Mouse (Mus musculus) thymus, postnatal 25 days (tissue): ENCODE results near the gene Fbrs.
A peak's percentile ranks its signal among the peaks of the same experiment; 100 is the strongest.
"Not testable (repeated sequence)": the region's sequence is repeated elsewhere in the genome, so short reads cannot be mapped to it uniquely, and the experiment has no call there.

Experiments used
- DNase-seq: peaks from one replicate; pipeline ENCODE4 v3.0.0; 2022

The Fbrs gene

DNA sequence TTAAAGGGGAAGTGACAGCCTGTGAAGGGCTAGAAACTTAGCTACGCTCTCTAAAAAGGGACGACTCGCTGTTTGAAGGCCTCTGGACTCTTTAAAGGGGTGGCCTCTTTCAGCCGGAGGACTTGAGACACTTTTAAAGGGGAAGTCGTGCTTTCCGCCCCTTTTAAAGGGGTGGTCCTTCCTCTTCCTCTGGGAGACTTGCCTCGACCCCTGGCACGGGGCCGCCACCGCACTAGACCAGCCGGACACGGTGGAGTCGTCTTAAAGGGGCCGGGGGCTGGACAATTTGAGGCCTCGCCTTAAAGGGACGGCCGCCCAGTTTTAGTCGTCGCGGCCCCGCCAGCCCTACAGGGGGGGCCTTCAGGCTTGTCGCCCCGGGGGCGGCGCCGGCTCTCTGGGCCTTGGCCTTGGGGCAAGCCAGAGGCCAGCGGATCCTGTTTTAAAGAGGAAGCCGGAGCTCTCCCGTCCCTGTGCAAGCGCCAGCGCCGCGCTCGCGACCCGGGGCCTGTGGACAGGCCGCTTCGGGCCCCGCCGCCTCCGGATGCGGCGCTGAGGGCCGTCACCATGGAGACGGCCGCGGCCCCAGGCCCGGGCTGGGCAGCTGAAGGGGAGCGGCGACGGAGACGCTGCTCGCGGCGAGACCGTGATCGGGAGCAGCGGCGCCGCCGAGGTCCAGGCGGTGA lies at the start of gene Fbrs:
Gene Fbrs, plus strand, starts transcription at position 565 of the 683 bp plus-strand sequence.
- no peak for DNase-seq

DNA sequence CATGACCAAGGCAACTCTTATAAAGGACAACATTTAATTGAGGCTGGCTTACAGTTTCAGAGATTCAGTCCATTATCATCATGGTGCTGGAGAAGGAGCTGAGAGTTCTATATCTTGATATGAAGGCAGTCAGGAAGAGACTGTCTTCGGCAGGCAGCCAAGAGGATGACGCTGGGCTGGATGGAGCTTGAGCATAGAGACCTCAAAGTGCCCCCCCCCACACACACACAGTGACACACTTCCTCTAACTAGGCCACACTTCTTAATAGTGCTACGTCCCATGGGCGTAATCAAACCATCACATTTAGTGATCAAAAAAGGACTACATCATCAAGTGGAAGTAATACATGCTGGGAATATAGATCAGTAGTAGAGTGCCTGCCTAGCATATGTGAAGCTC lies 43.8 kb upstream of the Fbrs start:
- DNase-seq = no peak

DNA sequence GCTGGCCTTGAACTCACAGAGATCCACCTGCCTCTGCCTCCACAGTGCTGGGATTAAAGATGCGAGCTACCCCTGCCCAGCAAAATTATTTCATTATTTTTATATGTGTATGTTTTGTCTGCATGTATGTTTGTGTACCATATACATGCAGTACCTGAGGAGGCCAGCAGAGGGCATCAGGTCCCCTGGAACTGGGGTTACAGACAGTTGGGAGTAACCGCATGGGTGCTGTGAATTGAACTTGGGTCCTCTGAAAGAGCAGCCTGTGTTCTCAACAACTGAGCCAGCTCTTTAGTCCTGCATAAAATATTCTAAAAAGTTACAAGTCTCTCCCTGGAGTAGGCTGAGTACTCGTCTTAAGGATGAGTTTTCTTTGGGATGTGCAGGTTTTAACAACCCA lies 41.3 kb upstream of the Fbrs start:
- DNase-seq = peak; percentile 47

DNA sequence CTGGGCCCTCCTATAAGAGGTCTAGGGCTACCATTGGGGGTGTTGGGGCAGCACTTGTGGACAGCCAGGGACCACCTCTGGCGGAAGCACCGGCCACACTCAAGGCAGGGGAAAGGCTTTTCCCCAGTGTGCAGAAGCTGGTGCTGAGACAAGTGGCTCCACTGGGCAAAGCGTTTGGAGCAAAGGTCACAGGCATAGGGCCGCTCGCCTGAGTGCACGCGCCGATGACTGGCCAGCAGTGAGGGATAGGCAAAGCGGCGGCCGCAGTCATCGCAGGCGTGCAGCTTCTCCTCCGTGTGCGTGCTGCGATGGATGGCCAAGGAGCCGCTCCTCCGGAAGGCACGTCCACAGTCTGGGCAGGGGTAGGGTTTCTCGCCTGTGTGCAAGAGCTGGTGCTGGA lies 35.0 kb upstream of the Fbrs start:
- DNase-seq = no peak

DNA sequence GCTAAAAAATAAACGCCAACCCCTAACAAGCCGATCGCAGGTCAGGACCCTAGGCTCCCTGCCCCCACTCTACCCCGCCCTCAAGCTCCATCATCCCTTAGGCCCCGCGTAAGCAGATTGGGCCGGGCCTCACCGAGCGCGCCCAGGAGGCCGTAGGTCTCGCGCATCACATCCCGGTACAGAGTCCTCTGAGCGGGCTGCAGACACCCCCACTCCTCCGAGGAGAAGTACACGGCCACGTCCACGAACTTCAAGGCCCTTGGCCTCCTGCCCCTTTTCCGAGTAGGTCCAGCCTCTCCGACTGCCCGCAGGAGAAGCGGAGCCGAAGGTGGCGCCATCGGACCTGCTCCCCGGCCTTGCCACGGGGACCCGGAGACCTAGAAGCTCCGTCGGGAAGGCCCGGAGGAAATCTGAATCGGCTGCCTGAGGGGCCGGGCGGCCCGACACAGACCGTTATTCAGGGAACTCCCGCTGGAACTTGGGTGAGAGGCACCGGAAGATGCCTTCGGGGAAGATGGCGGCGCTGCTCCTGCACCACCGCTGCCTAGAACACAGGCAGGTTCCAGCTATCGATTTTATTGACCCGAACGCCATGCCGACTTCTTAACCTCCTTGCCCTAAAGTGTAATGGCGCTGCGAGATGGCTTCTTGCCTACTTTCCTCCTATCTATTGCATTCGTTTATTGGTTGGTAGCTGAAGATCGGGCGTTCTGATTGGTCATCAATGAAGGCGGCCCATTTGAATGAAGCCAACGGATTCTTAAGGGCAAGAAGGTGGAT lies 30.3 kb upstream of the Fbrs start, which contains the start of gene Zfp689:
Gene Zfp689, minus strand, starts transcription at position 638 of the 780 bp plus-strand sequence.
- peak; percentile 94 for DNase-seq

DNA sequence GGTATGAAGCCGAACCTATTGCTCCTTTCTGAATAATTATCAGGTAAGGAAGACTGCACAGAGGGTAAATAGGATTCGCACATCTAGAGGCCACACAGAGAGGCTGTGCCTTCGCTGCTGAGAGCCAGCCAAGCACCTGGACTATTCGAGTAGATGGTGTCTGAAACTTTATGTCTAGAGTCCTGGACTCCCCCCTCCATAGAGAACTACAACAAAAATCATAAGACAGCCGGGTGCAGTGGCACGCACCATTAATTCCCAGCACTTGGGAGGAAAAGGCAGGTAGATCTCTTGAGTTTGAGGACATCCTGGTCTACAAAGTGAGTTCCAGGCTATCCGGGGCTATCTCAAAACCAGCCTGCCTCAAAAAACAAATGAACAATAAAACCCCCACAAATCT lies 29.0 kb upstream of the Fbrs start:
- no peak for DNase-seq

DNA sequence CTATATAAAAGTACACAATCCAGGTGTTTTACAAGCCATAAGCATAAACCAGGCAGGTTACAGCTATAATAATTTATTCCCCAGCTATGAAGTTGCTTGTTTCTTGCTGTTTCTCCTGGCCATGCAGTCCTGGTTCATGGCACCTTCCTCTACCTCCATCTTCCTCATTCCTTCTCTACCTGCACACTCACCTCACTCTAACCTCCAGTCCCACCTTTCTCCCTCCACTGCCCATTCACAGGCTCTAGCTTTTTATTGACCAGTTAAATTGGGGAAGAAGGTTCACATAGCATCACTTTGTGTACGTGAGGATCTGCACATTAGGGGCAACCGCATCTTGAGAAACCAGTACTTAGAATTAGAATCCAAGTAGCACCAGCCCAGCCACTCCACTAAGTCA lies 25.9 kb upstream of the Fbrs start:
- no peak for DNase-seq

DNA sequence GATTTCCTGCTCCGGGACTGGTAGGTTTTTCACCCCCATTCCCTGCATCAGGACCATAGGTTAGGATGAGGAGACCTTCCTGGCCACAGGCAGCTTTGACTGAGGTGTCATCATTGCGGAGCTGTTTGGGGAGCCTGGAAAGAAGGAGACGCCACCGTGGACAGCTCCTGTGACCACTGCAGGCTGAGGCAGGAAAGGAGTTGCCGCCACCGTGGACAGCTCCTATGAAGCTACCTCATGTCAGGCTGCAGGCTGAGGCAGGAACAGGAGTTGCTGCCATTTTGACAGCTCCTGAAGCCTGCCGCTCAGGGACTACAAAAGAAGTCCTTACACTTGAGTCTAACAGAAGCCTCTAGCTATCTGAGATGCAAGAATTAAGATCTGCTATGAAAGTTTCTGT lies 24.1 kb upstream of the Fbrs start:
- DNase-seq = no peak

DNA sequence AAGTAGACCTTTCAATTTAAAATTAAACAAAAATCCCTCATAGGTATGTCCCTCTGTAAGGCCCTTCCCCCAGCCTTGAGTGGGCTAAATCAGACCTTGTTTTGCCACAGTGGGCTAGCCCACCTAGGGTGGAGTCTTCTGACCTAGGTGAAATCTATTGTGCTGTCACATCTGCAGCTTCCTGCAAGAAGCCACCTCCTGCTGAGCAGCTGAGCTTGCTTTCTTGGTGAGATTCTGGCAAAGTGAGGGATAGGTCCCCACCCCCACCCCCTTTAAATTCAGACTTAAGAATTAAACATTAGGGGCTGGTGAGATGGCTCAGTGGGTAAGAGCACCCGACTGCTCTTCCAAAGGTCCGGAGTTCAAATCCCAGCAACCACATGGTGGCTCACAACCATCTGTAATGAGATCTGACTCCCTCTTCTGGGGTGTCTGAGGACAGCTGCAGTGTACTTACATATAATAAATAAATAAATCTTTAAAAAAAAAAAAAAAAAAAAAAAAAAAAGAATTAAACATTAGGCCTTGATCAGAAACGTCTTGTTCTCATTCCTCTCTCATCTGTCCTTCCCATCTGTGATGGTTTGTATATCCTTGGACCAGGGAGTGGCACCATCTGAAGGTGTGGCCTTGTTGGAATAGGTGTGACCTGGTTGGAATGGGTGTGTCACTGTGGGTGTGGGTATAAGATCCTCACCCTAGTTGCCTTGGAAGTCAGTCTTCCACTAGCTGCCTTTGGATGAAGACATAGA lies 20.5 kb upstream of the Fbrs start:
- not testable (repeated sequence) for DNase-seq

DNA sequence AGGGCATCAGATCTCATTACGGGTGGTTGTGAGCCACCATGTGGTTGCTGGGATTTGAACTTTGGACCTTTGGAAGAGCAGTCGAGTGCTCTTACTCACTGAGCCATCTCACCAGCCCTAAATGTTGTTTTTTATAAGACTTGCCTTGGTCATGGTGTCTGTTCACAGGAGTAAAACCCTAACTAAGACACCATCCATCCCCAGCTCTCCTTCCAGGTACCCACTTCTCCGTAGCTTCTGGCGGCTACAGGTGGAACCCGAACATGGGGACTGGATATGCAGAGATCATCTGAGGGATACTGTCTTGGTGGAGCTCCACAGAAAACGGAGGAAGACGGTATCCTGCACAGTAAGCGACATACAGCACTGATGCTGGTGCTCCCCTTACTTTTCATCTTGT lies 19.7 kb upstream of the Fbrs start, which contains the start of gene Prr14:
Gene Prr14, plus strand, starts transcription at position 301 of the 400 bp plus-strand sequence.
- not testable (repeated sequence) for DNase-seq

DNA sequence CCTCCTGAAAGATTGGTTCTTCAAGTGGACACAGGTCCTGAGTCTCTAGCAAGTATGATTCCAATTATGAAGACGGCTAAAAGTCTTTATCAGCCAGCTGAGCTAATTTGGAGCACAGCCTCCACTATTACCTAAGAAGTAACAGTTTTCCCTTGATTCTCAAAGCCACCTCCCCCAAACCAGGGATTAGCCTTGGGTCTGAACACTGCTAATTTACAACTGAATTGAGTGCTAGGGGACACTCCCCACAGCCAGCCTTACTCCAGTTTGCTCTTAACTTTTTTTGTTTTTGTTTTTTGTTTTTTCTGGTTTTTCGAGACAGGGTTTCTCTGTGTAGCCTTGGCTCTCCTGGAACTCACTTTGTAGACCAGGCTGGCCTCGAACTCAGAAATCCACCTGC lies 13.8 kb upstream of the Fbrs start:
- DNase-seq = no peak

DNA sequence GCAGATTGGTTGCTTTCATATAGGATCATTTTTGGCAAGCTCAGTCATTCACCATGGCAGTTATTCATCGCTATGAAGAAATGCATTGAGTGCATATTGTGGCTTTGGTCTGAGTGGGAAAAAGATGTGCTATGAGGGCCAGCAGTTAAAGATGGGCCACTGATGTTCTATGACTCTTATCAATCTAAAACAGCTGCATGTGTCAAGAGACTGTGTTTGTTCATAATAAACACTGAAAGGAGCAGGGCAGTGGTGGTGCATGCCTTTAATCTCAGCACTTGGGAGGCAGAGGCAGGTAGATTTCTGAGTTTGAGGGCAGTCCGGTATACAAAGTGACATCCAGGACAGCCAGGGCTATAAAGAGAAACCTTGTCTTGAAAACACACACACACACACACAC lies 13.3 kb upstream of the Fbrs start:
- not testable (repeated sequence) for DNase-seq

DNA sequence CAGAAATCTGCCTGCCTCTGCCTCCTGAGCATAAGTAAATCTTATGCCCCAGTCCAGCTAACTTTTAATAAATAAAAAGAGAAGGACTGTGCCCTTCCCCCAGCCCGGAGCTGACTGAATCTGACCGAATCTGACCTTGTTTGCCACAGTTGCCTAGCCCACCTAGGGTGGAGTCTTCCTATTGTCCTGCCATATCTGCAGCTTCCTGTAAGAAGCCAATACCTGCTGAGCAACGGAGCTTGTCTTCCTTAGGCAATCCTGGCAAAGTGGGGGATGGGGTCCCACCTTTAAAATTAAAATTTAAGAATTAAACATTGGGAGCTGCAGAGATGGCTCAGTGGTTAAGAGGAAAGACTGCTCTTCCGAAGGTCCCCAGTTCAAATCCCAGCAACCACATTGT lies 12.4 kb upstream of the Fbrs start:
- DNase-seq = no peak

DNA sequence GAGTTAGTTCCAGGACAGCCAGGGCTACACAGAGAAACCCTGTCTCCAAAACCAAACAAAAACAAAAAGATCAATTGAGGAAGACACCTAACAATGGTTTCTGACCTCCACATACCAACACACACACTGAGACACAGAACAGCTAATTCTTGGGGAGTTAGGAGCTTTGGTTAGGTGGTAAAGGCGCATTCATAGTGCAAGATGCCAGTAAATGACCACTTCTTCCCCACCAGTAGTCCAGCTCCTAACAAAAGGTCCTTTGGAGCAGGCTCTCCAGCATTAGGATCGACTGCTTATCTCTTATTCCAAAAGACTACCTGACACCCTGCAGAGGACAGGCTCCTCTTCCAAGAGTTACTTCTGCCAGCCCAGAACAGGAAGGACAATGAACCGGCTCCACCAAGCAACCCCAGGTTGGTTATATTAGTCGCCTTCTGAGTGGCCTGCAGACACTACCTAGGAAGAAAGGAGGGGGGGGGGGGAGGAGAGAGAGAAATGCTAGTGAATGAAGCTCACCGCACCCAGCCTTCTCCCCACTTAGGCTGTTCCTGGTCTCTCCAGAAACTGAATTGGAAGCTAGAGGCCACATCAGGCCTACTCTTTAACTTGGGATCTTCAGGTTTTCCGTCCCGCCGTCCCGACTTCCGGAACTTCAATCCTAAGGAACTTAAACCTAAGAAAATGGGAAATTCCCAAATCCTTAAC lies 8.8 kb upstream of the Fbrs start:
- peak; percentile 23 for DNase-seq

DNA sequence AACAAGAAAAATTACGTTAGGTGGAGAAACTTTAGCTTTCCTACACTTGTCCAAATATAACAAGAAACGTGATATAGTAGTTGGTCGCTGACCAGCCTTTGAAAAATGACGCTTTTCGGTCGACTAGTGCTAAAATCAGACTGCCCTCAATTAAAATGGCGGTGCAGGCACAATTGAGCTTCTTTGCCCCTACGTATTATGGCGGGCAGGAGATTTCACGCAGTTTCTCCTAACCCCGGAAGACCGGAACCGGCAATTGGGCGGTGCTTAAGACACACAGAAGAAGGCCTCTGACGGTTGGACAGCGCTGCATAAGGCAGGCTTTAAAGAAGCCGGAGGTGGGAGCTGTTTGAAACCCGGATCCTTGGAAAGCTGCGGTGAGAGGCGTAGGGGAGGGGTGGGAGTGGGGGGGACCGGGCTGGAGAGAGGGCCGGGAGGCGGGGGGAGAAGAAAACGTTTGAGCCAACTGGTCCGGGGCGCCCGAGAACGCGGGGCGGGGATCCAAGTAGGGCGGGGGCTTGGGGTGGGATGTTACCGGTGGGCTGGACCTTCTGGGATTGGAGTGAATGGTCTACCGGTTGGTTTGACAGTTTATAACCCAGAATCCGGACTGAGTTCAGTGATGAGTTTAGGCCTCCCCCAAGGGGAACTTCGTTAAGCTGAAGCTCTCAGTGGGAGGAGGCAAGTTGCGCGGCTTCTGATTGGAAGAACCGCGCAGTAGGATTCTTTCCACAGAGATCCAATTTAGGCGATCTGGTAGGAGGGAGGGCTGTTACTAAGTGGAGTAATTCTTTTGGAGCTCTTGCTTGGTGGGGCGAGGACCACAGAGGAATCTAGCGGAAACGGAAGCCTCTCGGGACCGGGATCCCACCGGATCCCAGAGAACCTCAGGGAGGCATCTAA lies 8.0 kb upstream of the Fbrs start:
- DNase-seq = peak; percentile 88

DNA sequence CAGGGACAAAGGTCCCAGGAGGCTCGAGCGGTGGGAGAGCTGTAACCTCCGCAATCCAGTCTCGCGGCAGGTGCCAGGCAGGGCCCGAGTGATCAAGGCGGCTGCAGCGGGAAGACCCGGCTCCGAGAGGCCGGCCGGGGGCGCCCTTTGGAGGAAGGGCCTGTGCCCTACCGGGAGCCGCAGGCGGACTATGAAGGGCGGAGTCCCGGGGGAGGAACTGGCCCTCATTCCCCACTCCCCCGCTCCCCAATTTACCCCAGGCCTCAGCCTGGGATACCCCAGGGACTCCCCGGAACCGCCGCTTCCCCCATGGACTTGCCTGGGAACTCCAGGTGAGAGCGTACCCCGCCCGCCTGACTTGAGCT lies 7.4 kb upstream of the Fbrs start:
- peak; percentile 60 for DNase-seq

DNA sequence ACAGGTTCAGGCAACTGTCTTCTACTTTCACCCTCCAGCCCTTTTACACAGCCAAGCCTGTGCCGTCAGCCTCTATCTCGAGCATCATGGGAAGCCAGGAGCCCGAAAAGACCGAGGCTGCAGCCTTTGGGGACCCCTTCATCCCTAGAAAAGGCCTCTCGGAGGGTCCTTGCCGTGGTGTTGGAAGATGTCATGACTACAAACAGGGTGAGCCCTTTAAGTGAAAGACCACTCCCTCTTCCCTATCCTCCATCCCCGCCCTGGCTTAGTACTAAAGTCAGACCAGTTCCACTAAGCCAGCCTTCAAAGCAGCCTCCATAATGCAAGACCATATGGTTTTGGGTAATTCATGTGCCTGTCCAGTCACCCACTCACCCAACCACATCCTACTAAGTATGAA lies 6.9 kb upstream of the Fbrs start:
- no peak for DNase-seq

DNA sequence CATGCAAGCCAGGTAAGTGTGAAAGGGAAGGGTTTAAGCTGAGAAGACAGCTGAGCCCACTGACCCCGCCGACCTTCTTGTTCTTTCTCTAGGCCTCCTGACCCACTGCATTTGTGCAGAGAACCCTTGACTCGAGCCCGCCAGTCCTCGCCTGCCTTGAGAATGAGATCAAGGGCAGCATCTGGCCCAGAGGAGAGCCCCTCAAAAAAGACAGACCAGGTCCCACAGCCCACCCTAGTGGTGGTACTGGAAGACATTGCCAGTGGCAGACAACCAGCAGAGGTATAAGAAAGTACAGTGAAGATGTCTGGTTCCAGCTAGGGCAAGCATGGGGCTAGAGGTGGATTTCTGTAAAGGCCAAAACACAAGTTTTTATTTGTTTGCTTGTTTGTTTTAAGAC lies 5.3 kb upstream of the Fbrs start:
- peak; percentile 59 for DNase-seq

DNA sequence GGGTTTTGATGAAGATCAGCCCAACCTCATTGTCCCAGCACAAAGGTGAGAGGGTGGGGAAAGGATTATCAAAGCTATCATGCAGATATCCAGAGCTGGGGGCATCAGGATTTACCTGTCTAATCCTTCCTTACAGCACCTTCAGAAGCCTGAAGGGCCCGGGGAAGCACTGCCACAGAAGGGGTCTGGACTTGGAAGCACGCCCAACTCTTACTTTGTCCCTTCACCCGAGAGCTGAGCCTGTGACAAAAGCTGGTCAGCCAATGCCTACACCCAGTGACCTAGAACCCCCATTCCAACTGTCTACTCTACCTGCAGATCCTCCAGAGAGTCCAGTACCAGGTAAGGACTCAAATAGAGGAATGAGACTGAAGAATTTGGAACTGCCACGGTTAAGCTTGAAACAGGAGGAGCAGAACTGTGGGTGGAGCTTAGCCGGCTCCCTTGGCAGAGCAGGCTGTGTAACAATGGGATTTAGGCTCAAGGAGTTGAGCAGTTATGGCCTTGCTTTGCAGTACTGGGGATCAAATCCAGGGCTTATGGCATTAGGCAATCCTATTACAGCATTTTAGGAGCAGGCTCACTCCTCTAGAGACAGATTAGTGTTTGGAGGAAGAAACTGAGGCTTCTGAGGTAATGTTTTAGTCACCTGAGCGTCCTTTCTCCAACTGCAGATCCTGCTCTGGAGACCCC lies 4.5 kb upstream of the Fbrs start:
- no peak for DNase-seq

DNA sequence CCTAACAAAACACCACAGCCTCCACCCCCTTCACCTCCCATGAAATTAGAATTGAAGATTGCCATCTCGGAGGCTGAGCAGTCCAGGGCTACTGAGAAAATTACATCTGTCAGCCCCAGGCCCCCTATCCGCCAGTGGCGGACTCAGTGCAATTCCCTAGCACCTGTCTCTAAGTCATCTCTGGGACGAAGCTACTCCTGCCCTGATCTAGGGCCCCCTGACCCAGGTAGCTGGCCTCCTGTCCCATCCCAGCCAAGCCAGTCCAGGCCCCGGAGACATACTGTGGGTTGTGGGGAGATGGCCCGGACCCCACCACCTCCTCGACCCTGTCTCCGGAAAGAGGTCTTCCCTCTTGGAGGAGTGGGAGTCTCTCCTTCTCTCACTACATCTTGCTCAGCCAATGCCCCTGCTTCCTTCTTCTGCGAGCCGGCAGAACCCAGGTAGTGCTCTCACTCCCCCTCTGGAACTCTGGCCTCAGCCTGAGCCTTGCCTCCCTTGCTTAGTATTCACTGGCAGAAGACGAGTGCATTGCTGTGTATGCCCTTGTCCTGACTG lies 3.7 kb upstream of the Fbrs start:
- no peak for DNase-seq

DNA sequence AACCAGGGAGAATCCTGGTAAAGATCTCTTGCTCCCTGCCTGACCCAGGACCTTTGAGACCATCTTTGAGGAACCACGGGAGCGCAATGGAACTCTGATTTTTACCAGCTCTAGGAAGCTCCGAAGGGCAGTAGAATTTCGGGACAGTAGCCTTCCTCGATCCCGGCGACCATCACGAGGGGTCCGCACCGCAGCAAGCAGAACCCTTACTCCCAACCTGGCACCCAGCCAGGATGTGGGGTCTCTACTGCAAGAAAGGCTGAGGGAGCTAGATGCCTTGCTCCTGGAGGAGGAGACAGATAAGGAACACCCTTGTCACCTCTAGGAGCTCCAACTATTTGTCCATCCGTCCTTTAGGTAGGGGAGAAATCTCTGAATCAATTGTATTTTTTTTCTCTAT lies 2.7 kb upstream of the Fbrs start:
- DNase-seq = no peak
